Mouse (Mus musculus) cerebellum, adult 2 months (tissue): ENCODE results near the gene Tnip3.

Experiments
- CTCF ChIP-seq: fragments of 200-500 bp; IDR thresholded peaks from 2 replicates; pipeline ENCODE4 v1.5.1; 2011; ENCODE audit warnings: low read depth, mild to moderate bottlenecking, control low read depth, low read length, moderate library complexity, borderline replicate concordance; ENCODE audit not compliant: insufficient read depth
- POLR2A ChIP-seq: fragments of 200-500 bp; IDR thresholded peaks from 2 replicates; pipeline ENCODE4 v1.6.1; 2011; ENCODE audit warnings: low read length, control low read depth, borderline replicate concordance; ENCODE audit not compliant: insufficient read depth

DNA sequence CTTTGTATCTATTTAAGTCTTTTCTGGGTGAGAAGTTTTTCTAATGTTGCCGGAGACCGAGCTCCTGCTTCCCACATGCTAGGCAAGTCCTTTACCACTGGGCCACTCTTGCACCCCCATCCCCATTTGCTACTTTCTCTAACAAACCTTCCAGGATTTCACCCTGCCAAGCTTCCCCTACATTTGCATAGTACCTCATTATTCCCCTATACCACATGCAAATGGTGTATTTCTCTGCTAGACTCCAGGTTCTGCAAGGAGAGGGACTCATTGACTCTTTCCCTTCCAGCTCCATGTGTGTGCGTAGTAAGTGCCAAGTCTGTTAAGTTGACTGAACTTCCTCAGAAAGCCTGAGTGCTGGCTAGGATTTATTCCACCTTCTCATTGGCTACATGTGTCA lies 141.2 kb downstream of the Tnip3 start:
- no peak for TF ChIP-seq POLR2A
- no peak for TF ChIP-seq CTCF
